Mouse (Mus musculus) A20 (cell line): Measurements from ENCODE around the gene Ces1b.
A peak's percentile ranks its signal among the peaks of the same experiment; 100 is the strongest.

Experiments used
- DNase-seq: peaks from one replicate; pipeline ENCODE4 v3.0.0-alpha.2; 2011; ENCODE audit warnings: low read depth, low spot score

Ces1b gene

DNA sequence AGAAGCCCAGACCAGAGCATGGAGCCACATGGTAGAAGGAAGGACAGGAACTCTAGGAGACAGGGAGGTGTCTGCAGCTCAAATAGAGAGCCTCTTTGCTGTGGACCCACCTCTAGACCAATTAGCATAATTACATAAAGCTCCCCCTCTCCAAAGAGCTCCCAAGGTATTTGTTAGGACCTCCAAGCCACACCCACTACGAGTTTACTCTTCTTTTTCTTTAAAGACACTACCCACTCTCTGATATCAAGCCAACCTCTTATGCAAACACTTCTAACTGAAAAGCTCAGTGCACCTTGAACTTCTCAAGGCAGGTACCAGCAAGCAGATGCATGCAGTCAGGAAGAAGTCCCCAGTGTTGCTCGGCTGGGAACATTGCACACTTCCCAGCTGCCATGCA is at the start of gene Ces1b:
Ces1b (minus strand) TSS at position 131 of the 400 bp plus-strand sequence.
- no peak for DNase-seq

DNA sequence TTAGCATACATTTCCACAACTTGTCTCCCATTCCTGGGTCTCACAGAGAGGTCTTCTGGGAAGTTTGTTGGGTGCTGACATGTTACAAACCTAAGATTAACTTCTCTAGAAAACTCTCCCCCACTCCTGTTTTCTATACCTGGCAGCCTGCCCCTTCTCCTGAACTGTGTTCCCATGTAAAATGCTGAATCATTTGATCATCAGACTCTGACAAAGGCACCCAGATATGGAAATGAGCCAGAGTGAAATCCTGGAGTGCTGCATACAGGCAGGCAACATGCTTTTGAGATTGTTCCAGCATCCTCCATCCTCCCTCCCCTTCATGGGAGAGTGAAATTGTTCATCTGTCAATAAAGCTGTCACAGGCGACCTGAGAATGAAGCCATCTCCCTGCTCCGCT is 46.7 kb upstream of the Ces1b start:
- no peak for DNase-seq

DNA sequence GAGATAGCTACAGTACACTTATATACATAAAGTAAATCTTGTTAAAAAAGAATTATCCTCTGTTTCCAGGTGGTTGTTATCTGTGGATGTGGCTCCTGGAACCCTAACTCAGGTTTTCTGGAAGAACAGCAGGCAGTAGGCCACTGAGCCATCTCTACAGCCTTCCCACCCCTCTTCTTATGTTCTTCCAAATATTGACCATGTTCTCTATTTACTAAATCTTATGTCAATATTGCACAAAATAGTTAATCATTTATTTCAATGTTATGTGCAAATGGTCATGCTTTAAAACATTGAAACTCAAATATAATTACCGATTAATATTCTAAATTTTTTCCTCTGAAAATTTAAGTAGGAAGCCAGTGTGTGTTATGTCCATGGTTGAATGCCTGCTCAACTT is 42.2 kb upstream of the Ces1b start:
- DNase-seq: no peak

DNA sequence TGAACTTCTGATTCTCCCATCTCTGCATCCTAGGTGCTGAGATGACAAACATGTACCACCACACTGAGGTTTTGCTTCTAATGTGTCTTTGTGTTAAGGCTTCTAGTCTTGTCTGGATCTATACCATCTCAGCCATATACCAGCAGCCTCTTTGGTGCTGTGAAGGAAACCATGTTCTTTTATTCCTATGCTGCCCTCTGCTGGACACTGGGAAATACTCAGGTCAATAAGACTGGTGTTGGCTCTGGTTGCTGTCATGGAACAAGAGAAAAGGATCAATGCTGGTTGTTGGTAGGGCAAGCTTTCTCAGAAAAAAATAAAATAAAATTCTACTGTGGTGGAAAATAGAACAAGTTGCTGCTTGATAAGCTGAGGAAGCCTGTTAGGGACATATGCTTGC is 15.6 kb upstream of the Ces1b start:
- DNase-seq: no peak

DNA sequence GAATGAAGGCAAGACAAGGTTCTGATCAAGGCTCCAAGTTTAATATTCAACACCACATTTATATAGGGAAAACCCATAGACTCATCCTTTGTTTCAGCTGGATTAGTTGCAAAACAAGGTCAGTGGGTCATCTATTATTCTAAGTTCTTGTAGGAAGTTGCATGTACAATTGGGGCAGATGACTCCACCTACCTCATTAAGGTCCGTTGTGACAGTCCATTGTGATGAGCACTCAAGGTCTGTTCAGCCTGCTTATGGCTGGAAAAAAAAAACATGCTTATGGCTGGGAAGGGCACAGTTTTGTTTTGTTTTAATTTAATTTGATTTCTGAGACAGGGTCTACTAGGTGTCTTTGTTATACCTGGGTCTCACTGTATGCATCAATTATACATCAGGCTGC is 11.5 kb upstream of the Ces1b start:
- DNase-seq: no peak

DNA sequence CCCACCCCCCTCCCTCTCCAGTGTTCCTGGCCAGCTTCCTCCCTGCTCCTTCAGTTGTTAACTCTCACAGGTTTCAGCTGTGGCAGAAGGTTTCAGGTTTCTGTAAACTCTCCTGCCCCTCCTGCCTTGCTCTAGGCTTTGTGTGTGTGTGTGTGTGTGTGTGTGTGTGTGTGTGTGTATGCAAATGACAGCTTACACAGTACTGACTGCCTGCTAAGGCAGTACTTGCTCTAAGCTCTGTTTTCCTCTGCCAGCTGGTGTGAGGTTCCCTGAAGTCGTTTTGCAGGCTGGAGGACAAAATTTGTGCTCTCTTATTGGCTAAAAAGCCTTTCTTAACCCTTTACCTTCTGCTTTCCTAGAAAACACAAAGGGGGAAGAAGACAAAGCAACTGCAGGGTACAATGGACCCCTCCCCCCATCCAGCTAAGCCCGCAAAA is 8.9 kb upstream of the Ces1b start:
- DNase-seq: no peak

DNA sequence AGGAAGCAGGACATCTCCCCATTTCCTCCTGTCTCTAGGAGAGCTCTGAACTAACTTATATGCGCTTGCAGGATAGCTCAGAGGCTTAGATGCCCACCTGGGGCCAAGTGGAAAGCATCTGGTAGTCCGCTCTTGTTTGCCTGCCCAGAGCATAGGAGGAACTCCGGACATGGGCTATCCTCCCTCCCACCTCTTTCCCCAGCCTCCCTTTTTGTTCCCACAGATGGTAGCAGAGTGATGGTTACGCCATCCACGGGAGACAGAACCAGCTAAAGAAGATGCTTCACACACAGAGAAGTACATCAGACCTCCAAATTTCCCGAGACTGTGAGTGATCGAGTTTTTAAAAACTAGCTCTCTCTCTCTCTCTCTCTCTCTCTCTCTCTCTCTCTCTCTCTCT is 8.4 kb upstream of the Ces1b start:
- no peak for DNase-seq

DNA sequence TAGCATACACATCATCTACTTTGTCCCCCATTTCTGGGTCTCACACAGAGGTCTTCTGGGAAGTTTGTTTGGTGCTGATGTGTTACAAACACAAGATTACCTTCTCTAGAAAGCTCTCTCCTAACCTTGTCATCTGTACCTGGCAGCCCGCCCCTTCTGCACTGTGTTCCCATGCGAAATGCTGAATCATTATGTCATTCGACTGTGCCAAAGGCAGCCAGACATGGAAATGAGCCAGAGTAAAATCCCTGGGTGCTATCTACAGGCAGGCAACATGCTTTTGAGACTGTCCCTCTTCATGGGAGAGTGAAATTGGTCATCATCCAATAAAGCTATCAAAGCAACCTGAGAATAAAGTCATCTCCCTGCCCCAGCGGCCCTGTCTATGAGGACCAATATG is 4.6 kb downstream of the Ces1b start:
- no peak for DNase-seq

DNA sequence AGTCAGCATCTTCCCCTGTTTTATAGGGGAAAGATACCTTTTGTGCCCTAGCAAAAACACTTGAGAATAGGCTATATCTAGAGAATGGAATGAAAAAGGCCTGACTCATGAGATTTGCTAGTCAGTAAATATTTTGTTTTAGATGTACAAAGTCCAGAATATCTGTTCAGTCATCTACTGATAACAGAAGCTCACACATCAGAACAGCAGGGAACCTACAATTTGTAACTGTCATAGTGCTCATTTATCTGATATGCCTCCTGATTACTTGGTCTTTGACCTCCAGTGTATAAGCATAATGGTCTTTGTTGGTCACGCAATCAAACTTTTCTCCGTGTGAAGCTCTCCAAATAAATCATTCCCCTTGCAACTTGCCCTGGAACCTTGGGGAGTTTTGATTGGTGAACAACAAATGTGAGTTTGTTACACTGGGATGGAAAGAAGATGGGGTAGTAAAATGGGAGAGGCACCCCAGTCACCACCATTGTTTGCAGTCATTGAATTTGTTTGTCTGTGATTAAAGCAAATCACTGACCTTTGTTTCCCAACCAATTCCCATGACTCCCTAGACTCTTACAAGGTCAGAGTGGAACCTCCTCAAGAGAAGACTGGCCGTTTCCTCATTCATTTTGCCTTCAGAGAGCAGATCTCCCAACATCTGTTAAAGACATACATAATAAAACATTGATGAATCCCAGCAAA is 16.2 kb downstream of the Ces1b start:
- no peak for DNase-seq

DNA sequence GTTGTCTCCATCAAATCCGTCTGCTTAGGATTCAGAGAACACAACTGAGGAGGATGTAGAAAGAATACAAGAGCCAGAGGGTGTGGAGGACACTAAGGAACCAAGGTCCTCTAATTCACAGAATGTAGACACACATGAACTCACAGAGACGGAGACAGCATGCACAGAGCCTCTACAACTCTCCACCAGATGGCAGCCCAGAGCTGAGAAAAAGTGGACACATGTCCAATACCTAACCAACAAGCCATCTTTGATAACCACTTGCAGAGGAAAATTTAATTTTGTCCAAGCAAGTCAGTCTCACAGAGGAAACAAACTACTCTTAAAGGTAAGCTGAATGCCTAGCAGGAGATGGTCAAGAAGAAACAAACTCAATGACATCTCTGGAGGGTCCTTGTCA is 20.6 kb downstream of the Ces1b start:
- DNase-seq: no peak

DNA sequence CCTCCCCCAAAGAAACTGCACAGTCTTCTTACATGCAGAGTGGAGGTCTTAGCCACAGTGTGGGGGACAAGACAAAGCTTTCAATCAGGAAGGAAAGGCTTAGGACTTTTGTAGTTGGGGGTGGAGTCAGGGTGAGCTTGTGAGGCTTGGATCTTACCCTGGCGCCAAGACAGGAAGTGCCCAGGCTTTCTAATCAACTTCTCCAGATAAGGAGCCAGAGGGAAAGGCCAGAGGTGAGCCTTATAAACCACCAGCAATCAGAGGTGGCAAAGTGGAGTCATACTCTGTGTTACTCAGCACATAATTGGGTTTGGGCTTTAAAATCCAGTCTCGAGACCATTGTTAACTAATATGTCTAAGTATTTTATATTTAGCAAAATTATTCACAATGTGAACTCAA is 24.6 kb downstream of the Ces1b start:
- no peak for DNase-seq

DNA sequence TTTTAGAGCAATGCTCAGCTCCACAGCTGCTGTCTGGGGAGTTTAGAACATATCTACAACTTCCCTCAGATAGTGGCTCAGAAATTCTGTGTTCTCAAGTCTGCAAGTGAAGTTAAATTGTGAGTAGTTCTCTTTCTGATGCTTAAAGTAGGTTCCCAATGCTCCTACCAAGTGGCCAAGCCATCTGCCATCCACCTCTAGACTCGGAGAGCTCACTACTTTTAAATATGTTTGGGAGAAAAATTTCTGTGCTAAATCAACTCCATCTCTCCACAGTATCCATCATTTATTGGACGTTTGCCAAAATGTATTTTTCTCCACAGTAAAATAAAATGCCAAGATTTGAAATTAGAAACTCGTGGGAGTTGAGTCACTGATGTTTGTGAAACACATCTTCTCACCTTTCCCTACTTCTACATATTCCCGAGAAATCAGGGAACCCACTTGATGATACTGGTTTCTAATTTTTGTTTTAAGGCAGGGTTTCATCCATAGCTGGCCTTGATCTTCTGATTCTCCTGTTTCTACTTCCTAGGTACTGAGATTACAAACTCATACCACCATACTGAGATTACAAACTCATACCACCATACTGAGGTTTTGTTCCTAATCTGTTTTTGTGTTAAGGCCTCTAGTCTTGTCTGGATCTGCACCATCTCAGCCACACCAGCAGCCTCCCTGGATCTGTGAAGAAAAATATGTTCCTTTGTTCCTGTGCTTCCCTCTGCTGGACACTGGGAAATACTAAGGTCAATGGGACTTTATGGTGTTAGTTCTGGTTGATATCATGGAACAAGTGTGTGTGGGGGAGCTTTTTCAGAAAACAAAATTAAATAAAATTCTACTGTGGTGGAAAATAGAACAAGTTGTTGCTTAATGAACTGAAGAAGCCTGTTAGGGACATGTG is 31.1 kb downstream of the Ces1b start:
- no peak for DNase-seq

DNA sequence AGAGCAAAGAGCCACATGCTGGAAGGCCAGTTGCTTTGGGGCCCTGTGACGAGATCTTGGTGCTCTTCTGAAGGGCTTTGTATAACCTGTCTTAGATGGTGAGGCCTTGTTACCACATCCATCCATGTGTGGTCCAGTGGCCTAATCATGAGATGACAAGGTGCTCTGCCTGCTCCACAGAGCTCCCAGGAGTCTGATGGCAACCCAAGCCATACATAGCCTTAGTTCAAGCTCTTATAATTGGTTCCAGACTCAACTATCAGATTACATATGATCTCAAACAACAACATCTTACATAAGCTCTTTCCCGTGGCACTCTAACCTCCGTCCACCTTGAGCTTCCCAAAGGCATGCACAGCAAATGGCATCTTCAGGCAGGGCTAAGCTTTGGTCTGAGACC is 31.7 kb downstream of the Ces1b start, which contains the start of gene Ces1a:
Ces1a (minus strand) TSS at position 101 of the 400 bp plus-strand sequence.
- no peak for DNase-seq

DNA sequence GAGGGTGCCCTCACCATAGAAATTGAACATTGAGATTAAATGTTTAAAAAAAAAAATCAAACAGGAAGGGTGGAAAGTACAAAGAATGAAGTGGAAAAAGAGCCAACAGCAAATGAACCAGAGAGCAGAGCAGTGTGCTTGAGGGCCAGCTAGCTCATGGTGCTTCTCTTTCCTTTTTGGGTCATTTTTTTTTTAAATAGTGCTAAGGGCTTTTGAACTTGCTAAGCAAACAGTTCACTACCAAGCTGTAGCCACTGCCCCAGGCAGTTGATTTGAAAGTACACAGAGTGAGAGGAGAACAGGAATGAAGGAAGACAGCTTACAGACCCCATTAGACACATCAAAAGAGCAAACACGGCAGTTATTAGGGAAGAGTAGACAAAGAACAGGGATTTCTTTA is 36.7 kb downstream of the Ces1b start:
- DNase-seq: no peak

DNA sequence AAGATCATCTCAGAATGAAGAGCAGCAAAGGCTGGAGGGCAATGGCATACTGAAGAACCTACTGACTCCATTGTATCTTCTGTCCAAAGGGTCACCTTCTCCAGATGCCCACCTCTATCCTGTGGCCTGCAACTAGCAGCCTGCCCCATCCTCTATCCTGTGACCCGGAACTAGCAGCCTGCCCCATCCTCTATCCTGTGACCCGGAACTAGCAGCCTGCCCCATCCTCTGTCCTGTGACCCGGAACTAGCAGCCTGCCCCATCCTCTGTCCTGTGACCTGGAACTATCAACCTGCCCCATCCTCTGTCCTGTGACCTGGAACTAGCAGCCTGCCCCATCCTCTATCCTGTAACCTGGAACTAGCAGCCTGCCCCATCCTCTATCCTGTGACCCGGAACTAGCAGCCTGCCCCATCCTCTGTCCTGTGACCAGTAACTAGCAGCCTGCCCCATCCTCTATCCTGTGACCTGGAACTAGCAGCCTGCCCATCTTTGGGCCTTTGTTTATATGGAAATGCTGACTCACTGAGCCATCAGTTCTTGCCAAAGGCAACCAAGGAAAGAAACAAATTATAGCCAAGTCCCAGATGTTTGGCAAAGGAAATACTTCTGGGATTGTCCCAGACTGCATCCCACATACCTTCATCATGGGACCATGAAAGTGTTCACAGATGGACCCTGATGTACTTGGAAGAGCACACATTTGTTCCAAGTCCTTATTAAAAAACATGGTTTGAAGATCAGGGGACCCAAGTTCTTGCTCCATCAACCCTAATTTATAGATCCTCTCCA is 38.8 kb downstream of the Ces1b start:
- no peak for DNase-seq

DNA sequence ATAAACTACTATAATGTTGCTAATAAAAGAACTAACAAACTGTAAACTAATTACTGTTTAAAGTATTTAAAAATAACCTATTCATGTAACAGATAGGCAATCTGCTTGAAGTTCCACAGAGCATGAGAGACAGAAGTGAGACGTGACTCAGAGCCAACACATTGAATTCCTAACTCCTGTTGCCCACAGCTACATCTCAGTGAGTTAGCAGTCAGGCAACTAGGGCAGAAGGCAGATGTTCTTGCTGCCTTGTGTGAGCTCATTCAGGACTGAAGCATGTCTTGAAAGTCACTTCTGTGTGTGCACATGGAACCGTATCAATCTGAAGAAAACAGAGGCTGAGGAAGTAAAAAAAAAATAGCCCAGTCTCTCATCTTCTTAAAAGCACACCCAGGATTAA is 39.6 kb downstream of the Ces1b start:
- DNase-seq: no peak

DNA sequence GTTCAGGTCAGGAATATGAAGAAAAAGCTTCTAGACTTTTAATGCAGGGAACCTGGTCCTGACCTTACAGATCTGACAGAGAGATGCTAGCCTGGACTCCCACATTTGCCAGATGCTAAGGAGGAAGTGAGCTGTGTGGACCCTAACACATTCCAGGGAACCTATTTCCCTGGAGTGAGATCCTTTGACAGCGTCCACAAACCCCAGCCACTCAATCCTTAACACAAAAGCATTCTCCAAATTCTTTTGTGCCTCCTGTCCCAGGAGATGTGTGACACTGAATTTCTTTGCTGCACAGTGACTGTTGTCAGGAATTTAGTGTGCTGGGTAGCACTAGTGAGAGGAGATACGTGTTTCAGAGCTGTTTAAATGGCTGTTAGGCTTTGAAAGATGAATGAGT is 41.0 kb downstream of the Ces1b start:
- no peak for DNase-seq

DNA sequence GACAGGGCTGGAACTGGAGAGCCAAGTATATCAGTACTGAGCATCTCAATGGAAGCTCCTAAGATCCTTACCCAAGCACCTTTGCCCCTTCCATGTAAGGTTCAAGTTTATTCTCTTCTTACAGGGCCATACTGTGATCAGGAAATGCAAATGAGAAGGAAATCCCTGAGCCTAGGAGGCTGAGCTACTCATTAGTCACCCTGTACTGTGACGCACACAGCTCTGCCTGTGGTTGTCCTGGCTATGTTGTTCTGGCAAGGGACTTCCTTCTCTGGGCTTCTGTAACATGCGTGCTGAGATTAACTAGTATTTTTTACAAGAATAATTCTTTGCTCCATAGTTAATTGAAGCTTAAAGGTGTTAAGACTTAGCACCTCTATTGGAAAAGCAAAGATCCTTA is 49.2 kb downstream of the Ces1b start:
- DNase-seq: no peak

DNA sequence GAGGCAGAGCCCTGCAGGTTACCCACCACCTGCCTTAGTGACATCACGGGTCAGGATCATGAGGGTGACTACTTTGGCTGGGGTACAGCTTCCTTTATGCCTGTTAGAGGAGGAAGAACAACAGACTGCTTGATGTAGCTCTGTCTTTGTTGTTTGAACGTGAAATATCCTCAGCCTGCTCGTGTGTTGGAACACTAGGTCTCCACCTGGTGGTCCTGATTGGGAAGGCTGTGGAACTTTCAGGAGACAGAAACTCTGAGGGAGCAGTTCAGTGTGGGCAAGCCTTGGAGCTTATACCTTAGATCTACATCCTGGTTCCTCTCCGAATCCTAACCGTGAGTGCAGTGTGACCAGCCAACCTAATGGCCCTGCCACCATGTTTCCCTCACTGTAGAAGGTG is 58.1 kb downstream of the Ces1b start:
- no peak for DNase-seq

DNA sequence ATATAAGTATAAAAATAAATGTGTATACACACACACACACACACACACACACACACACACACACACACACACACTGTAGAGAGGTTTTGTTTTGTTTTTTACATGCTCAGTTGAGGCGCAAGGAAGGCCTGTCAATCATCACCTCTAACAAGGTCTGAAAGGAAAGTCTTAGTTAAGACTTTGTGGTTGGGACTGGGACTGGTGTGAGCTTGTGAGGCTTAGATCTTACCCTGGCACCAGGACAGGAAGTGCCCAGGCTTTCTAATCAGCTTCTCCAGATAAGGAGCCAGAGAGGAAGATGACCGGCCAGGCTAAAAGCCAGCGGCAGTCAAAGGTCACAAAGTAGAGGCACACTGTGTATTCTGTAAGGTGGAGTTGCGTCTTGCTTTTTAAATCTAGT is 65.5 kb downstream of the Ces1b start:
- no peak for DNase-seq

DNA sequence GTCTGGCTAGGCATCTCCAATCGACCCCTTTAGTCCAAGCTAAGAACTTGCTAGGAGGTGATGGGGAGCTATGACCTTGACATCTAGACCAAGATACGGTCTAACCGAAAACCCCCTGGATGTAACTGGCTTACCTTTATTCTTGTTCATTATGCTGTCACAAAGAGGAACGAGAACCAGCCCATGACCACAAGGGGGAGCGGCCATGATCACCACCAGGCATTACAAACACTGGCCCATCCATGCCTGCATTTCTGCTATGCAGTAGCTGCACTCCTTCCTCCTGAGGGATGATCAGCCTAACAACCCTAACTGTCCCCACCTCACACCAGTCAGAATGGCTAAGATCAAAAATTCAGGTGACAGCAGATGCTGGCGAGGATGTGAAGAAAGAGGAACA is 67.6 kb downstream of the Ces1b start:
- DNase-seq: no peak

DNA sequence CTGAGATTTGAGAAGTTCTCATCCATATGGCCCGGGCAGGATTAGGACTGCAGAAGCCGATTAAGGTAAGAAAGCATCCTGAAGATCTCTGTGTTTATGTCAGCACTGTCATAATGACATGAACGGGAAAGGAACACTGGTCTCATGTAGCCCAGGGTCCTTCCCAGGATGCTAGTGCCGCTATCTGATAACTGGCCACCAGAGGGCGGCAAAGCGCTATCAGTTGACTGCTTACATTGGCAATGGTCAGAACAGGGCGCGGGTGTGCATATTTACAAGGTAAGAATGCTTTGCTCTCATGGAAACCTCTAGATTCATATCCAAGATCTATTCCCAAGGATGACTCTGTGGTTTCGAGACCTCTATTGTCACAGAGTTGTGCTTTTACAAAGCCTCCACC is 68.4 kb downstream of the Ces1b start:
- peak; percentile 26 for DNase-seq
